Mouse (Mus musculus): ENCODE measurements around the gene Gna11.
A peak's percentile ranks its signal among the peaks of the same experiment; 100 is the strongest.

The Gna11 gene

DNA sequence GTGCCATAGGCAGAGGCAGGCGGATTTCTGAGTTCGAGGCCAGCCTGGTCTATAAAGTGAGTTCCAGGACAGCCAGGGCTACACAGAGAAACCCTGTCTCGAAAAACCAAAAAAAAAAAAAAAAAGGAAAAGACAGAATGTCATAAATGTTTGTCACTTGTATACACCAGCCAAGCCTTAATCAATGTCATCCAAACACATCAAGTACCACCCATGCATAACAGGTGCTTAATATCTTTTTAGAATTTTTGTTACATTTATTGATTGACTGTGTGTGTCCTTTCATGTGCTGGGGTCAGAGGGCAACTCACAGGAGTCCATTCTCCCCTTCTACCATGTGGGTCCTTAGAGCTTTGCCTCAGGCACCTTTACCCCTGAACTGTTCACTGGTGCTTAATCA is 45.0 kb downstream of the Gna11 start, which contains the start of gene S1pr4:
TSS of gene S1pr4 (minus strand) at position 101 of the 400 bp plus-strand sequence.
- no peak for DNase-seq

DNA sequence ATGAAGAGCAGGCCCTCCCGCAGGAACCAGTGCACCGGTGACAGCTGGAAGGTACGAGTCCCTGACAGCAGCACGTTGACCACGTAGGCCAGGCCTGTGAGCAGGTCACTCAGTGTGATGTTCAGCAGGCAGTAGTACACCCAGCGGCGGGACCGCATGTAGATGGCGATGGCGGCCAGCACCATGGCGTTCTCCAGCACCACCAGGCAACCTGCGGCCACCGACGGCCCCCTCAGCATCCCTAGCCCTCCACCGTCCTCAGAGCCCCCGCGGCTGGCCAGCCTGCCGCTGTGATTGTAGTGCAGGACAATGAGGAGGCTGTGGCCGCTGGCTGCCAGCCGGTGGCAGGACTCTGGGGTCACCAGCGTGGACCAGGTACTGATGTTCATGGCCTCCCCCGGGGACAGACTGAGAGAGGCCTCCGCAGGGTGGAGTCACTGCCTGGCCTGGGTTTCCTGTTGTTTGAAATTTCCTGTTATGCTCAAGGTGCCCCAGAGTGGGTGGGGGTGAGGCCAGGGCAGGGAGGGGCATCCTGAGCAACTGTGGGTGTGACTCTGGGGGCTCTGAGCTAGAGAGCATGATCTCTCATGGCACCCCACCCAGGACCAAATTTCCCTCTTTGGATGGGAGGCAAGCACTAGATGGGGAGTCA is 45.6 kb downstream of the Gna11 start:
- DNase-seq, result peak; percentile 98

DNA sequence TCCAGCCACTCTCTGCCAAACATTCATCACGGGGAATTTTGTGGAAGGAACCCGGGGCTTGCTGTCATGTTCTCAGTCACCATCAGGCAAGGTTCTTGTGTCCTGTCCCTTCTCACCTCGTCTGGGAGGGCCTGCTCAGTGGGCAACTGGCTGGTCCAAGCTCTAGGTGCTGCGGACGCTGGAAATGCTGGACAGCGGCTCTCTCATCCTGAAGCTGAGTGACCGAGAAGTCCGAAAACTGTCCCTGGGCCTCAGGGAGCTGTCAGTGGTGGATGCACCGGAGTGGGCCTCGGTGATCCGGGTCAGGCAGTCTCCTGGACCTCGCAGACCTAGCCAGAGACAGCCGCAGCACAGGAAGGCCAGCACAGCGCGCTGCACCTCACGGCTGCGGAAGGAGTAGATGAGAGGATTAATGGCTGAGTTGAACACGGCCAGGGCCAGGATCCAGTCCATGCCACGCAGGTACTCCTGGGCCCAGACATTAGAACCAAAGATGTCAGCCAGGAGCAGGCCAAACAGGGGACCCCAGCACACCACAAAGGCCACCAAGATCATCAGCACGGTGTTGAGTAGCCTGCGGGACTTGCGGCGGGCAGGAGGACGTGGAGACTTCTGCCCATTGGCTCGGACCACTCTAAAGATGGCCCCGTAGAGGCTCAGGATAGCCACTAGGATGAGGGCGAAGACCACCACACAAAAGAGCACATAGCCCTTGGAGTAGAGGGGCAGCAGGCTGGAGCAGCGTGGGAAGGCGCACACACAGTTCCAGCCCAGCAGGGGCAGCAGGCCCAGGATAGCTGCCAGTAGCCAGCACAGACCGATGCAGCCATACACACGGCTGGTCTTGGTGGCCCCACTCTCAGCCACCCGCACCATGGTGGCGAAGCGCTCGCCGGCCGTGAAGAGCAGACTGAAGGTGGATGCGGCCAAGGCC is 46.4 kb downstream of the Gna11 start:
- peak; percentile 94 for DNase-seq

DNA sequence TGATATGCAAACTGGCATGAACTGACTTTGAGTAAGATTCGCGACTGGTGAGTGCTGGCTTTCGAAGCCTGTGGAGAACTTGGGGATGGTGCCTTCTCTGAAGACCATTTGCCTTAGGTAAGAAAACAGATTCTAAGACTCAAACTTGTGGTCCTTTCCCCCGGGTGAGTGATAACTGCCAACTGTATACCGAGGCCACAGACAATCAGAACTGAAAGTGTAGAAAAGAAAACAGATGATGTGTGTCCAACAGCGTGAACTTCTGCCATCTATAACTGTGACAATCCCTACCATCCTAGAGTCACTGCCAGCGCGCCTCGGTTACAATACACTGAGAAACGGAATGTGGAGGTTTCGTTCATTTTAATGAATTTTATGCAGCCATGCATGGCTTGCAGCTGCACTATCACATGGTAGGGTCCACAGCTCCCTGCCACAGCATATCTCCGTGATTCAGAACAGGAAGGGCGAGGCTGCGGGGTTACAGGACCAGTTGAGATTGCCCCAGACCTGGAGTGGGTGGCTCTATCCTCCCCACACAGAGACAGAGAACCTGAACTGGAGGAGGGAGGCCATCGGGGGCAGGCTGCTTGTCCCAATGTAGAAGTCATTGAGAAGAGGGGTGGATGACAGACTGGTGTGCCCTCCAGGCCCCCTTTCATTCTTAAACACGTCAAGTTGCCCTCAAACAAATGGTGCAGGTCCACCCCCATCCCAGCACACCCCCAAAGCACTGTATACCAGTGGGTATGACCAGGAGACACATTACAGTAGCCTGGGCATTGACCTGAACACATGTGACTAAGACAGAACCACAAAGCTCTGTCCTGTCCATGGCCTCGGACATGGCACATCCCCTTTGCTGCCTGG is 47.4 kb downstream of the Gna11 start:
- peak; percentile 93 for DNase-seq

DNA sequence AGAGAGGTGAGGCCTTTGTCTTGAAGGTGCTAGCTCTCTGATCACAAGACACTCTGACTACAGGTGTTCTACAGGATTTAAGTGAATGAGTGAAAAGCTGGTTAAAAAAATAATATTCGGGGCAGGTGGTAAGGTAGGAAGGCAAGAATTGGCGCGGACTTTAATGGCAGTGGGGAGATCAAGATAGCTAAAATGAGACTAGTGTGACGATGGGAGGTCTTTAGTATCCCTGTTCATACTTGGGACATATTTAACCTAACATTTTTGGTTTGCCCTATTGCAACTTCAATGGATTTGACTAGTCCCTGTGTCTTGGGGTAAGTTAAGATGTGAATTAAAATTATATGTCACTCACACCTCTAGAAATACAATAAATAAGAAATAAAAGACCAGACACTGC is 48.0 kb downstream of the Gna11 start:
- peak; percentile 91 for DNase-seq

DNA sequence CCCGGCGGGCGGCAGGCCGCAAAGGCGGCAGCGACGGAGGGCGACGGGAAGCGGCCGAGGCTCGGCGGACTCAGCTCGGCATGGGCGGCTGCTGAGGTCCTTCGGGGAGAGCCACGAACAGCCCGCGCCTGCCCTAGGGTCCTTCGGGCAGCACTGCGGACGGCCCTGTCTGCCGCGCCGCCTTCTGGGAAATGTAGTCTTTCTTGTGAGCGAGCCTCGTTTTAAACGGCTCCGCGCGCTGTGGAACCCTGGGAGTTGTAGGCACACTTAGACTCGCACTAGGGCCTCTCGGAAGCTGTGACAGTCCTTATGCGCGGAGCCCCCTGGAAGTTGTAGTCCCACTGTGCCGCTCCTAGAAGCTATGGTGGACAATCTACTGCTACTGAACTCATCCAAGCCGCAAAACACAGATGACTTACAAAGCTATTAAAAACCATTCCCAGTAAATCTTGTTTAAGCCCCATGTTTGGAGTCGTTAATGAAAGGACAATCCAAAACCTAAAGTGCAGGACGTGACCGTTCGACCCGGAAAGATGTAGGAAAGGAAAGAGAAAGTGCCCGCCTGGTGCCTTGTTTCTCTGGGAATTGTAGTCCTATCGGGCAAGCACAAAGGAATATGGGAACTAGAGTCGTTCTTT is 48.6 kb downstream of the Gna11 start, which contains the start of gene Ncln:
TSS of gene Ncln (minus strand) at position 129 of the 638 bp plus-strand sequence.
- DNase-seq, result peak; percentile 100

DNA sequence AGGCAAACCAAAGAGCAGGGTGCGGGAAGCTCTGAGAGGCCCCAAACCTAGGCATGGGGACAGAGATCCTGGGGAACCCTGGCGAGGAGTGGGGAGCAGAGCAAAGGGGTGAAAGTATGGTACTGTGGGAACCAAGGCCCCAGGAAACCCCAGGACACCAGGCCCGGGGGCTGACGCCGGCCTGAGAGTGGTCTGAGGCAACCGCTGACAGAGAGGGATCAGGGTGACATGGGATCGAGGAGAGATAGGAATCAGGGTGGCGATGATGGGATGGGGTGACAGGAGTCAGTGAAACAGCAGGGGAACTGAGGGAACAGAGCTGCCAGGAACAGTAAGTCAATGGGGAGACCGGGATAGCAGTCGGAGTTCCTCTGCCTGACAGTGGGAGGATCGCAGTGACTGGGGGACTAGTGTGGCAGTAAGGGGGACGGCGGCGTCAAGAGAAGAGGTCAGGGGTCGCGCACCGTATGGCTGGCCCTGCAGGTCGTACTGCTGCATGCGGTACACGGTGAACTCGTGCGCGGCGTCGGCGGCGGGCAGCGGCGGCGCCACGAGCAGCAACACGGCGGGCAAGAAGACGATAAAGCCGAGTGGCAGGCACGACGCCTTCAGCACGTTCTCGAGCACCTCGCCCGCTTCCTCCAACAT is 49.2 kb downstream of the Gna11 start:
- no peak for DNase-seq

DNA sequence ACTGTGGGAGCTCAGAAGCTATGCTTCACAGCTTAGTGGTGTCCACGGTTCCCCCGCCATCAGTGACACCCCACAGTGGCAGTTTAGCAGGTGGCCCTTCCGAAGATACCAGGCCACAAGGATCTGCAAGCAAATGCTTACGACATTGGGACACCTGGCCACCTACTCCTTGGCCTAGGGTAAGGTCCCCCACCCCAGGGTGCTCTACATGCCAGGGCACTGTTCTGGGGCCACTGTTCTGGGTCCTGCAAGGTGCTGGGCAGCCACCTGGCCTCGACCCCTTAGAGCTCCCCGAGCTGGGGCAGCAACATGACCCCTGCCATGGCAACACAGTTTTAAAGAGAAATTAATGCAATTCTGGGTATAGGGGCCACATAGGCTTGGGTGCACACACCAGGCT is 49.8 kb downstream of the Gna11 start:
- DNase-seq, result peak; percentile 94

DNA sequence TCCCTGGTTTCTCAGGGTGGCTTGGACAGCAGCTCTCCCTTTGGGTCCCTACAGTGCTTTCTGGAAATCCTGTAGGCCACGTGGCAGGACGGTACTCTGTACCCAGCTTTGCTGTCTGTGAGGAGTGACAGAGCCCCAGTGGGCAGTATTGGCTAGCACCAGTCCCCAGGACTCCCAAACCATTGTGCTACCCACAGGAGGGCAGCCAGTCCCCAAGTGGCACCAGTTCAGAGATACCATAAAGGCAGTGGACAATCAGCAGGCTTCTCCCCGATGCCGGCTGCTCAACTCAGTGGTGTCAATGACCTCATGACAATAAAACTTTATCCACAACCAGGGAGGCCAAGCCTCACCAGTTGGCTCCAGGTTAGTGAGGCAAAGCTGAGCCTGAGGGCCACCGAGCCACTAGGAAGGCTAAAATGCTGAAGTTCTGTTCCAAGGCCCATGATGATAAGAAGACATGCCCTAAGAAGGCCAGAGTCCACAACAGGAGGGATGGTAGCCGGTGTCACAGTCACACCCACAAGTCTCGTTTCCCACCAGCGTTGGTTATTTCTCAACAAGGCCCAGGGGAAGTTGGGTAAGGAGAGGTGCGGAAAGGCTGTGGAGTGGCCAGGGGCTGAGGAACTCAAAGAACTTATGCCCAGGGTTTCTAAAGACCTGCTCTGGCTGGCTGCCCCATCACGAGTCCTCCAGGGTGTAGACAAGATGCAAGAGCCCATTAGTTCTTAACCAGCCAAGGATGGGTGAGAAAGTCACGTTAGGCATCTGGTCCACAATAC is 50.5 kb downstream of the Gna11 start:
- peak; percentile 92 for DNase-seq

DNA sequence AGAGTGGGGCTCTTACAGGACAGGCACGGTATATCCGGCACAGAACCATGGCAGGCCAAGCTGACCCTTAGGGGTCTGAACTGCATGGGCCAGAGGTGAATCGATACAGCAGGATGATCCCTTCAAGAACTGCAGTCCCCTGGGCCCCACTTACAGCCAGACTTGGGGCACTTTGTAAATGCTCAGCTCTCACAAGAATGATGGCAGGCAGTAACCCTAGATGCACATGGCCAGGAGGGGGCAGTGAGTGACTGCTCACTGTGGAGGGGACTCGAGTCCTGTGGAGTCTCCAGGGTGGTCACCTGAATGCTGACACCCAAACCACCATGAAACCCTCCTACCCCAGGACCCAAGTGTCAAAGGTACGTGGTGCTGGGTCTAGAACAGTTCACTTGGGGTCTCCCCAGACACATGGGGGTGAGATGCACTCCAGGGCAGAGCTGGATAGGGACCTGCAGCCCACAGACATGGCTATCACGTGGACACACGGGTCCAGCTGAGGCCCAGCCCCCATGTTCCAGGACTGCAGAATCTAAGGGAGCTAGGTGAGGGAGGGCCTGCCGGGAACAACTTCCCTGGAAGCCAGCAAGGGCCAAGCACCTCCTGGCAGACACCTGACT is 51.3 kb downstream of the Gna11 start:
- peak; percentile 92 for DNase-seq

DNA sequence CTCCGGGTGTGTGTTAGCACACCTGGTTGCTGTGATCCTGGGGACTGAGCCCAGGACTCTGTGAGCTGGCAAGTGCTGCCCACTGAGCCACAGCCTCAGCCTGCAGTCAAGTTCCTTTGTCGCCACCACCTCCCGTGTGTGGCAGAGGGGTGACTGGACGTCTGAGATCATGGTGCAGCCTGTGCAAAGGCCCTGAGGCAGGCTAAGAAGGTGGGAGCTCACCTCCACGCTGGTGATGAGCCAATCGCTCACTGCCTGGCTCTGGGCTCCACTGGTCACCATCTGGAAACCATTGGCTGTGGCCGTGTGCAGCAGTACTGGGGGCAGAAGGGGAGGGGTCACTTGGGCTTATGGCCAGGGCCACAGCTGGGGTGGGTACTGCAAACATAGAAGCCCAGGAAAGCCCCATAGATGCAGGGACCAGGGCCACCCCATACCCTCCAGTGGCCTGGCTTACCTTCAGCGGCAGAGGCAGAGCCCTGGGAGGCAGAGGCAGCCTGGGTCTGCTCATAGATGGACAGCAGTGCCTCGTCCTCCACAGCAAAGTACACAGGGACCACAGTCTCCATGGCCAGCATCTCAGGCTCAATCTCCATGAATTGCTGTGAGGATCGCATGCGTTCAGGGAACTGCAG is 52.3 kb downstream of the Gna11 start:
- DNase-seq, result peak; percentile 90

DNA sequence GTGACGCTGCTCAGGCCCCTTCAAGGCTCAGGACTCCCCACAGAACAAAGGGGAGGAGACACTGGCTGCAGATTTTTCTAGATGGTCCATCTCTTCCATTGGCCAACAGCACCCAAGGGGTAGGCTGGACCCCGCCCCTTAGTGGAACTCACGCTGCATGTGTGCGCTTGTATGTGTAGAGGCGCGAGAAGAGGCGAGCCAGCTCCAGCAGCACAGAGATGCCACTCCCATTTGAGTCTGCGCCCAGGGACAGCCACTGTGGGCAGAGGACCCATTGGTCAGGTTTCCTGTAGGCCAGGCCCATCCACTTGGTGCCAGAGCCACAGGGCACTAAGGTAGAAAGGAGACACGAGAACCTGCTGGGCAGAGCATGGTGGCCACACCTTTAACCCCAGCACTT is 54.0 kb downstream of the Gna11 start:
- DNase-seq, result peak; percentile 90

DNA sequence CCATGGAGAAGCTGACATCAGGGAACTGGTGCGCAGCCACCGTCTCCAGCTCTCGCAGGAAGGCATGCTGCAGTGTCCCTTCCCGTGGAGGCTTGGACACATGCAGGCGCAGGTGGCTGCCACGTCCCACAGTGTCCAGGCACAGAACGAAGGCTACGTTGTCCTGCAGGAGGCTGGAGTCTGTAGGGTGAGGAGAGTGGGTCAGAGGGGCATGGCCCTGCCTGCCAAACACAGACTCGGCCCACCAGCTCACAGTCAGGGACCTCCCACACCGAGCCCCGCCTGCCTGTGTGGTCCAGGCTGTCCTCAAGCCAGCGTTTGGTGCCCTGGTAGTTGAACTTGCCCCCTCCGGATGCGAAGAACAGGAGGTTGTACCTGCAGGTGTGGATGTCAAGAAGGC is 55.0 kb downstream of the Gna11 start:
- peak; percentile 90 for DNase-seq

DNA sequence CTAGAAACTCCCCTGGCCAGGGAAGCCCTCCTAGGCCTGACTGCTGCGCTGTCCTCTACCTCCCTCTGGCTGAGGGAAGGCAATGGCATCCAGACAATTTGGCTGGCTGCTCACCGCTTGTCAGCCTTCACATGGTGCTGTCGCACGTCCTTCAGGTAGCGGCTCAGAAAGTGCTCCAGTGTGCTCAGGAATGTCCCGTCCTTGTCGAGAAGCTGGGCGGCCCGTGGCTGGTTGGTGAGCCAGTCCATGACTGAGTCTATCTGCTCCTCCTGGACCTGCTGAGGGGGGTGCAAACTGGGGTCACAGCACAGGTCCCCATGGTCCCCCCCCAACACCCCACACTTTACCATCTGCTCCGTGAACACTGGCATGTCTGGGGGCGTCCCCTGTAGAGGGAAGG is 56.9 kb downstream of the Gna11 start:
- DNase-seq, result peak; percentile 94

DNA sequence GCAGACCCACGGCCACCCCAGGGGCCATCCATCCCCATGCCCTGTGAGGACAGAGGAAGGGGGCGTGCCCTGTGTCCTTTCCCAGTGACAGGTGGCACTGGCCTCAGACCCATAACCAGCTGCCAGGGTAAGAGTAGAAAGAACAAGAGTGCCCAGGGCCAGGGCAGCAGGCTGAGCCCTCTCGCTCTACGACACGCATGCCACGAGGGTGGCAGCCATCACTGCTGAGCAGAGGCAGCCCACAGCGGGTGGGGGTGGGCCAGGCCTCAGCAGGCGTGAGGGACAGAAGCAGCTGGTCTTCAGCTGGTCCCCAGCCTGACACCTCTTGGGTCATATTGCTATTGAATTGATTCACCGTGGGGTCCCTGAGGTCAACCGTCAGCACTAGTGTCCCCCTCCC is 58.5 kb downstream of the Gna11 start:
- peak; percentile 91 for DNase-seq

DNA sequence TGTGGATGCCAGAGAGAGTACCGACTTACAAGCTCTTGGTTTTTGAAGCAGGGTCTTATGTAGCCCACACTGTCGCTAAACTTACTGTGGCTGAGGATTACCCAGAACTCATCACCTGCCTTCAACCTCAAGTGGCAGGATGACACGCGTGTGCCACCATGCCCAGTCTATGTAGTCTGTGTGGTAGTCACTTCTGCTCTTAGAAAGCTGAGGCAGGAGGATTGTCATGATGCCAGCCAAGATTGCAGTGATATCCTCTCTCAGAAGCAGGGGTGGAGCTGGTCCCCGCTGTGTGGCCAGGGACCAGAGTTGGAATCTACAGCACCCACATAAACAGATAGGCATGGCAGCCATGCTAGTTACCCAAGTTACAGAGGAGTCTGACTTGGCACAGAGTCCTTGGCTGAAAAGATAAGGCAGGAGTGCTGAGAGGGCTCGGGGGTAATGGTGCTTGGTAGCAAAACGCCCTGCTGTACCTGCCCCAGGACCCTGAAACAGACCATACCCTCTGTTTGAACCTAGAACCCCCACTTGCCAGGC is 59.4 kb downstream of the Gna11 start:
- DNase-seq, result peak; percentile 83

DNA sequence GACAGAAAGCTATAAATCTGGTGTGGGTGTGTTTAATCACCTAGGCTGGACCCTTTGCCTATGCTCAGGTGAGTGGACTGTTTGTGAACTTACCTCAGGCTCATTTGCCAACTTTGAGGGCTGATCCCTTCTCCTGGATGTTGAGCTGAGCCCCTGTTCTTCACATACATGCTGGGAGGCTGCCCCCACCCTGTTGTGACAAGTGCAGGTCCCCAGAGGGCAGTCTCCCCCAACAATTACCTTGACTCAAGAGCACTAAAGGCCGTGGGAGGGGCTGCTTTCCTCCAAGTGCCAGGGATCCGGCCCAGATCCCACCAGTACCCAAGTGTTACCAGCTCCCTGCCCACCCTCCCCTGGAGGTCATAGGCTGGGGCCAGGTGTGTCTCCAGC is 59.9 kb downstream of the Gna11 start:
- peak; percentile 91 for DNase-seq

DNA sequence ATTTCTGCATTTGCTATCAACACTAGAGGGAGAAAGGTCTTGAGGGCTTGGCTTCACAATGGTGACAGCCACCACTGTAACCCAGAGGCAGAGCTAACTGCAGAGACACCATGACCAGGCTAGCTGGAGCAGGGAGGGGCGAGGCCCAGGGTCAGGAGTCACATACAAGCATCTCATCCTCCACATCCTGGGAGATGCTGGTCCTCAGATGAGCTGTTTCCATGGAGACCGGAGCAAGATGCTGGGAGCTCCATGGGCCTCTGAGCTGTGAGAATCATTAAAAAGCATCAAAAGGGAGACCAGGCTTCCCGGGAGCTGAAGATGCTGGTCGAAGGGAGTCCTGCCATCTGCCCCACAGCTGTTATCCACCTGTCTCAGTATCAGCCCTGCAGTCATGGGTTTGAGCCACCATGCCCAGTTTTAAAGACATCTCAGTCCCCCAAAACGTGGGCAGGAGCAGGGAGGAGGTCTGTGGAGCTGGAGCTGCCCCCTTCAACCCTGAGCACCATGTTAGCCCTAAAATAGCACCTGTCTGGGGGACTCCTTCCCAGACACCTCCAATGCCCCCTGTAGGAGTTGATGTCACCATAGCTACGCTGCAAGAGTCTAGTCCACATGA is 60.4 kb downstream of the Gna11 start:
- DNase-seq, result peak; percentile 92

DNA sequence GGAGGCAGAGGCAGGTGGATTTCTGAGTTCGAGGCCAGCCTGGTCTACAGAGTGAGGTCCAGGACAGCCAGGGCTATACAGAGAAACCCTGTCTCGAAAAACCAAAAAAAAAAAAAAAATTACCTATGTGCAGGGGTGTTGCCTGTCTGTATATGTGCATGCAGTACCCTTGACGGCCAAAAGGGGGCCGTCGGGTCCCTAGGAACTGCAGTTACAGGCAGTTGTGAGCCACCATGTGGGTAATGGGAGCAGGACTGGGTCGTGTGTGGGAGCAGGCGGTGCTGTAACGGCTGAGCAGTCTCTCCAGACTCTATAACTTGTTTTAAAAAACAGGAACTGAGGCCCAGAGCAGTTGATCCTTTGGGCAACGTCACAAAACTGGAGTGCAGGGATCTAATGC is 61.0 kb downstream of the Gna11 start:
- peak; percentile 91 for DNase-seq

DNA sequence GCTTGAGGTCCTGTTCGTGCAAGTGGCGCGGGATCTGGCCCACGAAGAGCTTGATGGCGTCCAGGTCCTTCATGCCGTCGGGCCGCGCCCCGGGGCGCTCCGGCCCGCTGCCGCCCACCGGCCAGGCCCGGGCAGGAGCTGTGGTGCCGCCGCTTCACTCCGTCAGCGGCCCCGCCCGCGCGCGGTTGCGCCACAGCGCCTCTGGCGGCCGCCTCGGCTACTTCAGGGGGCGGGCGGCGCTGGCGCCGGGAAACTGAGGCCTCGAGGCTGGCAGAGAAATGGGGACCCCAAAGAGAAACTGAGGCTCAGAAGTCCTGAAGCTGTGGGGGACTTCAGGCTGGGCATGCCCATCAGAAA is 62.5 kb downstream of the Gna11 start, which contains the start of gene Celf5:
TSS of gene Celf5 (minus strand) at position 177 of the 357 bp plus-strand sequence.
- peak; percentile 93 for DNase-seq
